Mouse (Mus musculus) layer of hippocampus, postnatal 25 days (tissue): Measurements from ENCODE around the gene 4930404N11Rik. TPM values are rescaled to one million over a fixed set of nuclear protein-coding genes. Genes with fewer than 3 reads are reported as not detected.

ENCODE experiments used
- DNase-seq, 2 experiments: peaks; one replicate each; pipeline ENCODE4 v3.0.0; 2022; ENCODE audit warnings: mixed read lengths in 2 of 2, low spot score in 1 of 2; ENCODE audit errors: extremely low spot score in 1 of 2
- total RNA-seq, 2 experiments: library from RNA; stranded (reverse); gene quantifications; 2 replicates each; pipeline ENCODE4 v1.2.3; 2021

4930404N11Rik gene
- total RNA-seq, 2 experiments from 2014 or later = 1.1 to 1.2 TPM

DNA sequence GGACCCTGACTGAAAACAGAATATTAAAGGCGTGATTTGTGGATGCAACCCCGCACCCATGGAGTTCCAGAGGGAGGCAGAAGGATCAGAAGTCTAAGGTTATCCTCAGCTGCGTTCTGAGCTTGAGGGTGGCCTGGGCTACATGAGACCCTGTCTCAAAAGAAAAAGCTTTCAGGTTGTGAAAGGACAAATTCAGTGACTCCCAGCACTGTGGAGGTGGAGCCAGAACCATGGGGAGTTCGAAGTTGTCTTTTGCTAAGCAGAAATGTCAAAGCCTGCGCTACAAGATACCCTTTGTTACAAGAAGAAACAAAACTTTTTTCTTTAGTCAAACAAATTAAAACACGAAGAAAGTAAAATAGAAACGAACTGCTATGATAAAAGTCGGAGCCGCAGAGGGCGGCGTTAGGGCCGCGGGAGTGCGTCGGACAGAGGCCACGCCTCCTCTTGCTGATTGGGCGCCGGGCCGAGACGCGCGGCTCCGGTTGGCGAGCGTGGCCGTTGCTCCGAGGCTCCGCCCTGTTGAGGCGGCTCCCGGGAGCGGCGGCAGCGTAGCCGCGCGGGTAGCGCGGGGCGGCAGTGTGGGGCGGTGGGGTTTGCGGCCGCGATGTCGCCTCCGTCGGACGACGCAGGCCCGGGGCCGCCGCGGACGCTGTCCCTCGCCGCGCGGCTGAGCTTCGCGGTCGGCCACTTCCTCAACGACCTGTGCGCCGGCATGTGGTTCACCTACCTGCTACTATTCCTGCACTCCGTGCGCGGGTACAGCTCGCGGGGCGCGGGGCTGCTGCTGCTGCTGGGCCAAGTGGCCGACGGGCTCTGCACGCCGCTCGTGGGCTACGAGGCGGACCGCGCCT is 8.4 kb downstream of the 4930404N11Rik start, which contains the start of gene Mfsd12:
Gene Mfsd12 (plus strand): TSS at position 501 of the 854 bp plus-strand sequence.
- DNase-seq = peak; percentile 84

DNA sequence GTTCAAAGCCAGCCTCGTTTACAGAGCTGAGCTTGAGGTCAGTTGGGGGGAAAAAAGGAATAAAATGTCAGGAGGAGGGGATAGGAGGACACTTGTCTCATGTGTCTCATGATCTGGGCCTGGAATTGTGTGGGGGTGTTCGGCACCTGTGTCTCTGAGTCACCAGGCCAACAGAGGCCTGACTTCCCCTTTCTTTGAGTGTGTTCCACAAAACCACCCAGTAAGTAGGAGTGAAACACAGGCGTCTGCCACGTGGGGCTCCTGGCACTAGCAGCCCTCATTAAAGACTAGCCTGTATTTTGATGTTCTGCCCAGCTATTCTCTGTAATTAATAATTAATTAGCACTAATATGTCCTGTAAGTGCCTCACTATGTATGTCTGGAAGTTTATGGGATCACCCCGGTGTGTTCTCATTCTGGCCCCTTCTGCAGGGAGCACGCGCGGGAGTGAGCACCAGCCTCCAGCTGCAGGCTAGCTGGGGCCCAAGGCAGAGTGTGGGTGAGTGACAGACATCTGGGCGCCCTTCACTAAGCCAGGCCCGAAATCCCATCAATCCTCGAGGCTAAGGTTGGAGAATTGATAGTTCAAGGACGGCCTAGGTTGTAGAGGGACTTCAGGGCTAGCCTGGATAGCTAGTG is 9.1 kb downstream of the 4930404N11Rik start:
- DNase-seq = no peak

- no peak for DNase-seq
Measured at GRCm38 (mm10) chr10:81355533-81355932, 10.1 kb downstream of the 4930404N11Rik start.

GRCm38 (mm10) chr10:81354738-81355477 is 10.7 kb downstream of the 4930404N11Rik start:
- no peak for DNase-seq

DNA sequence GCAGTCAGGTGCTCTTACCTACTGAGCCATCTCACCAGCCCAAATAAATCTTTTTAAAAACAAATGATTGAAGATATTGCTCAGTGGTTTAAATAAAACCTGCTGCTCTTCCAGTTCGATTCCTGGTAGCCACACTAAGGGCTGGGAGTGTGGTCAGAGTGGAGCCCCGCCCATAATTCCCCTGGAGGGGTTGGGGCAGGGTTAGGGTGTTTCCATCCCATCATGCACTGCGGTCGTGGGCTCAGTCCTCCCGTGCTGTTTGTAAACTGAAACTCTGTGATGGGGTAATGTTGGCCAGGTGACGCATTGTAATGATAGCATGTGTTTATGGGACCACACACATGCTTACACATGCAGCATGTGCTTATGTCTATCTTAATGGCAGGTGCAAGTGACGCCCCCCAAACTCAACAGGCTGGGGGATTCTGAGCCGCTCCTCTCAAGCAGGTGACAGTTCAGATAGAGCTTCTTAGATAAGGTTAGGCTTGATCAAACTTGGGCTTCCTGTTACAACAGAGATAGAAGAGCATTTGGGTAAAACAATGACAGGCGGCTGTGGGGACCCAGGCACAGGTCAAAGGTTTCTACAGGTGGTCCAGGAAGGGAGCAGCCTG is 13.8 kb downstream of the 4930404N11Rik start:
- DNase-seq = no peak

- peak; percentile 98 for DNase-seq
Measured at GRCm38 (mm10) chr10:81350351-81351063, 15.1 kb downstream of the 4930404N11Rik start, which contains the start of gene Hmg20b. Gene Hmg20b (minus strand): TSS chr10:81350480.

DNA sequence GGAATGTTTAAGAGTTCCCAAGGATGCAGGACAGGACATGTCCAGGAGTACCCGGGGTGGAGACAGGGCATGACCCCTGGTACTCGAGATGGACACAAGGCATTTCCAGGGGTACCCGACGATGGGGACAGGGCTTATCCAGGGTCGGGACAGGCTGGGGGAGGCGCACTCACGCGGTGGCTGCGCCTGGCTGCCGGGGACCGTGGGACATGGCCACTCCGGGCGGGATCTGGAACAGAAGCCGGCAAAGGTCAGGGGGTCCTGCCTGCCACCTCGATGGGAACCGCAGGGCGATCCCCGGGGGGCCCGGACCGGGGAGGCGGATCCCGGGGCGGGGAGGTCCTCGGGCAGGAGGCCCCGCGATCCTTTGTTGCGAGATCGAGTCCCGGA is 15.7 kb downstream of the 4930404N11Rik start:
- no peak for DNase-seq

DNA sequence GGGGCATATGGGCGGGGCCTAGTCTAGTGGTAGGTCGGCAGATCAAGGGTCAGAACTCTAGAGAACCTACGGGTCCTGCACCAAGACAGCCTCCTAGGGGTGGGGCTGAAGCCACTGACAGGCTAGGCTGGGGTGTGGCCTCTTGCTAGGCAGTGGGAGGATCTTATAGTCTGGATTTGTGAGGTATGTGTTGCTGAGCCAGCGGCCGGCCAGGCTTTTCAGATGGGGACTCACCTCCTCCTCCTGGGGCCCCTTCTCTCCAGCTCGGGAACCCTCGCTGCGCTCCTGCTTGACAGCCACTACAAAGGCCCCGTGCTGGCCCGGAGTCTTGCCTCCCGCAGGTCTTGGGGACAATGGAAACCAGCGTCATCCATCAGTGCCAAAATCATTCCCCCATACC is 16.5 kb downstream of the 4930404N11Rik start:
- DNase-seq = no peak

DNA sequence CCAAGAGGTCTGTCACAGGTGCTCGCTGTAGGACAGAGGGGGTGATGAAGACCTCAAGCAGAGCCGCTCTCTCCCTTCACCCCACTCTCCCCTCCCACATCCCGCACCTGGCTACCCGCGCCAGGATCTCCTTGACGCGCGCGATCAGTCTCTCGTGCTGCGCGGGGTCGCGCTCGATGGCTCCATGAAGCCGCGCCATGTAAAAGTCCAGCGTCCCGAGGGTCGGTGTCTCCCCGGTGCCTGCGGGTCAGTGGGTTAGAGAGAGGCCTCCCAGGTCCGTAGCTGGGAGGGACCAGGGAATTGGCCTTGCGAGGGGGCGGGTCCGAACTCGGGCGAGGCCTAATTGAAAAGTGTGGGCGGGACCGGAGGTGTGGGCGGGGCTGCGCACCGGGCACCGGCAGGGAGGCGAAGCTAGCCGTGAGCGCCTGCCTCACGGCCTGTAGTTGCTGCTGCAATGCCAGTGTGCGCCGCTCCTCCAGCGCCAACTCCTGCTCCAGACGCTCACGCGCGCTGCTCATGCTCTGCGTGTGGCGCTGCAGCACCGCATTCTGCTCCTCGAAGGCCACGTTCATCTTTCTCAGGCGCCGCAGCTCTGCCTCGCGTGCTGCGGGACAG is 19.1 kb downstream of the 4930404N11Rik start:
- no peak for DNase-seq

GRCm38 (mm10) chr10:81345162-81345534 is 20.5 kb downstream of the 4930404N11Rik start:
- no peak for DNase-seq

DNA sequence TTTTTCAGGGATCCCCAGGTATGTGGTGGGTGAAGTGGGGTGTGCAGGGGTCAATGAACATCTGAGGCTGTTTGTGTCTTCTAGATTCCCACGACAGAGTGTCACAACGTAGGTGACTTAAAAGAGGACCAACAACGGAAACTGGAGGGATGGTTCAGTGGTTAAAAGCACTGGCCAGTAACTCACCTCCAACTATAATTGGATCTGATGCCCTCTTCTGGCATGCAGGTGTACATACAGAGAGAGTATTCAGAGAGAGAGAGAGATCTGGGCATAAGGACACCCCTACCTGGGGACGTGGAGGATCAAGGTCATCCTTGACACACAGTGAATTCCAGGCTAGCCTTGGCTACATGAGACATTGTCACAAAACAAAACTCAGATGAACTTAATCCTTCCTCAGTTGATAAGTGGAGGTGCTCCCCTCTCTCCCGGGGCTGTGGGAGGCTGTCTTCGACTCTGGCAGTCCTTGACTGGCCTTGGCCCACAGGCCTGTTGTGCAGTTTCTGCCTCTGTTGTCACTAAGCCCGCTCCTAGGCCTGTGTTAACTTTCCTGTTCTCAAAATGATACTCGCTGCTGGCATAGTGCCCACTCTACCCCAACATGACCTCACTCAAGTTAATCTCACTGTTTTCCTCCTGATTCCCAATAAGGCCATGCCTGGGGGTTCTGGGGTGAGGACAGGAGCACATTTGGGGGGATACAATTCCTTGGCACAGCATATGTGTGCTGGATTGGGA is 21.0 kb downstream of the 4930404N11Rik start:
- DNase-seq = no peak

GRCm38 (mm10) chr10:81342686-81343505 is 22.7 kb downstream of the 4930404N11Rik start, which contains the start of gene Gipc3:
Gene Gipc3 (minus strand): TSS chr10:81343266.
- no peak for DNase-seq

GRCm38 (mm10) chr10:81341333-81341949 is 24.2 kb downstream of the 4930404N11Rik start:
- peak in 1 of 2 experiments; percentile 76 for DNase-seq

DNA sequence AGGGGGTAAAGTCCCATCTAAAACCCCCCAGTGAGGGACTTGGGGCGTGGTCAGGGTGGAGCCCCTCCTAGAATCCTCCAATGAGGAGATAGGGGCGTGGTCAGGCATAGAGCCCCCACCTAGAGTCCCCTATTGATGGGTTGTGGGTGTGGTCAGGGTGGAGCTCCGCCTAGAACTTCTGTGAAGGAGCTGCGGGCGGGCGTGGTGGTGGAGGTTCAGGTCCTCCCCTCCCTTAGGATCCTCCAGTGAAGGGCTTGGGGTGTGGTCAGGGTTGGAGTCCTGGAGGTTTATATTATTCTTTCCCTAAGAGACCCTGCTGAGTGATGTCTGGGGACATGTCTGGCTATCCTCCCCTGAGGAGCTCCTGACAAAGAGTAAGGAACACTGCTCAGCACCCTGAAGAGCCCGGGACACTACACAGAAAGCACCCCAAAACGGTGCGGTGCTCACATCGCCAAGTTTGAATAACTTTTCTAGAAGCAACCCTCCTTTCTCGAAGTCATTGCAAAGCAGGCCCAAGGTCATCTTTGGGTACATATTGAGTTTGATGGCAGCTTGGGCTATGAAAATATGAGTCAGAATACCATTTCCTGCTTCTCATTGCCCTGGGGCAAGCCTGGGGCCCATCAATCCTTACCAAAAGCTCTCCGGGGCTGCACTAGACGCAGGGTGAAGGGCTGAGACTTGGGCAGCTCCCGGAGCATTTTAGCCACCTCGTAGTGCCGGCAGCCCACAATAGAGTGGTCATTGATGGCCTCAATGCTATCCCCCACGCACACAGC is 24.9 kb downstream of the 4930404N11Rik start:
- DNase-seq = no peak

DNA sequence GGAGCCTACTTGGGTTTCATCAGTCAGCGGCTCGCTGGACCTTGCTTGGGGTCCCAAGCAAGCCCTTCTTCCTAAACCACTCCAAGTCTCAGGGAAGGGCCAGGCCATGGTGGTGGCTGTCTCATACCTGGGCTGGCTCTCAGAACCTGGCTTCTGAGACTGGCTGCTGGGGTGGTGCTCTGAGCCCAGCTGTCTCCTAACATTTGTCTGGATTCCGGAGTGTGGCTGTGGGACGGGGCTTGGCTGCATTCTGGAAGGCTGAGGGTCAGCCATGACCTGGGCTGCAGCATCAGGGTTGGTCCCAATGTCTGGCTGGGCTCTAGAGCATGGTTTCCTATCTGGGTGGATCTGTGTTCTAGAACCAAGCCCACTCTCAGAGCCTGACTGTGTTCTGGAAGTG is 29.1 kb downstream of the 4930404N11Rik start:
- DNase-seq = no peak
